ENCODE assay signal across 8 mouse cellular contexts in genomic region chr1:162589443-162589842, GRCm38 (mm10). TPM values are rescaled to one million over a fixed set of nuclear protein-coding genes. Genes with fewer than 3 reads are reported as not detected.
DNase-seq lines count a peak whose midpoint lies in the region; ATAC-seq lines count a peak whose summit lies in the region.

No protein-coding gene starts in this region.

- no peak overlapping the region for H3K27ac ChIP-seq in kidney, embryonic 14.5 days (ENCODE audit: low read depth, low read length)
- no peak overlapping the region for H3K27ac ChIP-seq in heart, embryonic 13.5 days (replicated peaks)

- no peaks in the 10 kb centered on the region for H3K4me1 ChIP-seq in kidney, embryonic 14.5 days (ENCODE audit: control insufficient read depth, insufficient read depth, low read length)
- H3K4me1 ChIP-seq in heart, embryonic 13.5 days: peaks cover 12% of the 10 kb centered on the region

- no peak overlapping the region for H3K4me3 ChIP-seq in kidney, embryonic 14.5 days (ENCODE audit: low read length)
- no peak overlapping the region for H3K4me3 ChIP-seq in heart, embryonic 13.5 days

- no peaks in the 10 kb centered on the region; the same call in 1 of the 2 replicates for H3K36me3 ChIP-seq in kidney, embryonic 14.5 days (ENCODE audit: control insufficient read depth, insufficient read depth, low read length)
- peaks cover 37% of the 10 kb centered on the region for H3K36me3 ChIP-seq in heart, embryonic 13.5 days

- ATAC-seq in kidney, embryonic 14.5 days (ENCODE audit: low FRiP score, low TSS enrichment): peak; percentile 81; the same call in 1 of the 2 replicates
- ATAC-seq in heart, embryonic 13.5 days (ENCODE audit: extremely low read depth, insufficient number of reproducible peaks, low FRiP score, low TSS enrichment): no peak

- no peaks in the 10 kb centered on the region for H3K27me3 ChIP-seq in kidney, embryonic 14.5 days (ENCODE audit: control insufficient read depth, insufficient read depth, low read length)
- no peaks in the 10 kb centered on the region for H3K27me3 ChIP-seq in heart, embryonic 13.5 days (replicated peaks)

- WGBS in kidney, embryonic 14.5 days: 13% methylated on average over 9 of the region's 9 CpGs
- WGBS in heart, embryonic 13.5 days: 10% methylated on average over 9 of the region's 9 CpGs

- H3K9me3 ChIP-seq in kidney, embryonic 14.5 days (ENCODE audit: control insufficient read depth, low read length): no peaks in the 10 kb centered on the region
- no peaks in the 10 kb centered on the region for H3K9me3 ChIP-seq in heart, embryonic 13.5 days

- no peak overlapping the region for H3K9ac ChIP-seq in kidney, embryonic 14.5 days (ENCODE audit: low read depth, low read length)
- H3K9ac ChIP-seq in heart, embryonic 13.5 days: peak overlapping the region; percentile 17; the same call in 1 of the 2 replicates

- H3K4me2 ChIP-seq in kidney, embryonic 14.5 days (replicated peaks; ENCODE audit: low read depth, low read length): no peak overlapping the region
- peak overlapping the region; percentile 48 for H3K4me2 ChIP-seq in heart, embryonic 13.5 days

- DNase-seq in kidney, adult 18-20 months: no peak
- DNase-seq in embryo, embryonic 10.5 days (ENCODE audit: low spot score): peak; percentile 82
- DNase-seq in lung, postnatal 4 days: peak; percentile 17 to 25
- DNase-seq in thymus, postnatal 14 days: no peak
- no peak for DNase-seq in cerebellum, postnatal 25 days
- DNase-seq in cerebellum, adult 9-10 months: no peak

RNA-seq across cellular contexts. Expression of gene Vamp4, which starts 19.1 kb away (rescaled TPM):
- 53.6 and 55.5 TPM in 2 replicates for polyA plus RNA-seq in kidney, embryonic 14.5 days (2014; fragmentation: Nextera tagmentation; extraction: Ambion mirVana)
- 31.5 and 35.0 TPM in 2 replicates for polyA plus RNA-seq in heart, embryonic 13.5 days (2015; fragmentation: Nextera tagmentation; extraction: Ambion mirVana)

RNA-seq across cellular contexts. Expression of gene Mettl13, which starts 41.1 kb away (rescaled TPM):
- polyA plus RNA-seq in kidney, embryonic 14.5 days (2014; fragmentation: Nextera tagmentation; extraction: Ambion mirVana): 9.8 and 19.3 TPM in 2 replicates
- 11.7 and 11.9 TPM in 2 replicates for polyA plus RNA-seq in heart, embryonic 13.5 days (2015; fragmentation: Nextera tagmentation; extraction: Ambion mirVana)

RNA-seq across cellular contexts. Expression of gene Myoc, which starts 49.5 kb away (rescaled TPM):
- polyA plus RNA-seq in kidney, embryonic 14.5 days (2014; fragmentation: Nextera tagmentation; extraction: Ambion mirVana): not detected in 2 replicates
- polyA plus RNA-seq in heart, embryonic 13.5 days (2015; fragmentation: Nextera tagmentation; extraction: Ambion mirVana): not detected in 2 replicates

Comparison
In these comparisons a context has a peak if more than half of its experiments do, and no peak if none do; other contexts are left out.
1. DNase-seq: peak in embryo, embryonic 10.5 days (single experiment) and lung, postnatal 4 days (2 of 2); none in kidney, adult 18-20 months (single experiment), thymus, postnatal 14 days (single experiment), cerebellum, postnatal 25 days (0 of 2) and cerebellum, adult 9-10 months (single experiment).